Mouse (Mus musculus): ENCODE results near the gene Copz1.

The Copz1 gene

DNA sequence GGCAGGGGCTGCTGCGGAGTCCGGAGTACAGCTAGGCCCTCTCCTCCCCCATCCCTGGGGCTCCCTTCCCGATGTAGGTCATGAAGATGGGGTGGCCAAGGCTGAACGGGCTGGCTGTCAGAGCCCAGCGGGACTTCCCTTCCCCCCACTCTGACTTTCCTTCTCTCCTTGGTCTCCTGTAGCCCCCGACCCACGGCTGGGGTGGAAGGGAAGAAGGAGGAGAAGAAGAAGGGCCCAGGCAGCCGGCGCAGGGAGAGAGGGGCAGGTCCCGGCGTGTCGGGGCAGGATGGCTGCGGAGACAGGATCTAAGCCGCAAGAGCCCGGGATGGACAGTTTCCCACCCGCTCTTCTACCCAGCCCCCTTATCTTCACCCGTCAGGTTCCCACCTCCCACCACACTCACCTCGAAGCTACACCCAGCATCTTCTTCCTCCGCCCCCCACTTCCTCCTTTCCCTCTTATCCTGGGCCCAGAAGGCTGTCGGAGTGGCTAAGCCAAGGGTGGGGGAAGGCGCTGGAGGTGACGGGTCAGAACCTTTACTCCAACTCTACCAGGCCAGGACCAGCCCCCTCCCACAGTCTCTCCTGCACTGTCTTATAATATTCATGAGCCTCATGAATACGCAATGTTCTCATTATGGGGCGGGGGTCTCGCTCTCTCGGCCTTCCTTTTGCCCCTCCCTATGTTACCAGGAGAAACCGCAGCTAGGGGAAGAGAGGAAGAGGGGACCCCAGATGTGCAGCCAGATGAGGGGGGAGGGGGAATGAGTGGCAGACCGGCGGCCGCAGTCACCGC lies 66.8 kb downstream of the Copz1 start:
- DNase-seq (ENCODE audit: low spot score in 2 of 2) = peak; percentile 22 to 29

GRCm38 (mm10) chr15:103339961-103340337 lies 67.4 kb downstream of the Copz1 start, which contains the start of gene Zfp385a:
Gene Zfp385a, minus strand, starts transcription at chr15:103340093.
- DNase-seq (ENCODE audit: low spot score in 2 of 2) = peak; percentile 78 to 90

GRCm38 (mm10) chr15:103340786-103341185 lies 68.3 kb downstream of the Copz1 start:
- DNase-seq (ENCODE audit: low spot score in 2 of 2) = no peak

DNA sequence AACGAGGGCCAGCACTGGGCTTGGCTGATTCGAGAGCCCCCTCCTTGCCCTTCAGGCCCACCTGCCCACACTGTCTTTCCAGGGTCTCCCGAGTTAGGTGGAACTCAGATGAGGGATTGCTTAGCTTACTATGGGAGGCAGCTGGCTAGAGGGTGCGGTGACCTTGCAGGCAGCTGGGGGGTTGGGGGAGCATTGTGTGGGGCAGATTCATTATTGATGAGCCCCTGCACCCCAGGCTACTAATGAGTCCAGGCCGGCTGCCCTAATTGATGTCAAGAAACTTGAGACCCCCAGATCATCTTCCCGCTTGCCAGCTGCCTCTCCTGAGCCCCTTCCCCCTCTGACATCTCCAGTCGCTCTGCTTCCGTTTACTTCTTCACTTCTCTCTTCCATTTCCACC lies 69.0 kb downstream of the Copz1 start:
- DNase-seq (ENCODE audit: low spot score in 2 of 2) = no peak

GRCm38 (mm10) chr15:103342415-103342814 lies 69.9 kb downstream of the Copz1 start:
- DNase-seq (ENCODE audit: low spot score in 2 of 2) = peak; percentile 55 to 80

GRCm38 (mm10) chr15:103343008-103343407 lies 70.5 kb downstream of the Copz1 start:
- no peak for DNase-seq (ENCODE audit: low spot score in 2 of 2)

DNA sequence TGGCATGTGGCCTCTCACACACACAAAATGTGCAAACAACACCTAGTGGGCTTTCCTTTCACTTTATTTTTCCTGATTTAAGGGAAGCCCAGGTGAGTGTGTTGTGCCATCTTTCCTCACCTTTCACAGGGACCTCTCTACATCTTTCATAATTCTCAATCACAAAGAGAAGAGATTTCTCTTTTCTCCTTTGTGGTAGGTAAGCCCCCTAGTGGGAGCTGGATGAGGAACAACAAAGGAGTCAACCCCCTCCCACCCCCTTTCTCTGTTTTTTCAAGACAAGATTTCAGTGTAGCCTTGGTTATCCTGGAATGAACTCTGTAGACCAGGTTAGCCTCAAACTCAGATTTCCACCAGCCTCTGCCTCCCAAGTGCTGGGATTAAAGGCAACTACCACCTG lies 71.0 kb downstream of the Copz1 start:
- no peak for DNase-seq (ENCODE audit: low spot score in 2 of 2)

- DNase-seq (ENCODE audit: low spot score in 2 of 2) = no peak
Observed at GRCm38 (mm10) chr15:103345789-103346188, 73.3 kb downstream of the Copz1 start.

GRCm38 (mm10) chr15:103347275-103347684 lies 74.8 kb downstream of the Copz1 start:
- DNase-seq (ENCODE audit: low spot score in 2 of 2) = peak; percentile 35 to 67

Measured in thymus, postnatal 10 days (tissue).